Comparison of ENCODE assay signal across 19 mouse cellular contexts in the genomic region with DNA sequence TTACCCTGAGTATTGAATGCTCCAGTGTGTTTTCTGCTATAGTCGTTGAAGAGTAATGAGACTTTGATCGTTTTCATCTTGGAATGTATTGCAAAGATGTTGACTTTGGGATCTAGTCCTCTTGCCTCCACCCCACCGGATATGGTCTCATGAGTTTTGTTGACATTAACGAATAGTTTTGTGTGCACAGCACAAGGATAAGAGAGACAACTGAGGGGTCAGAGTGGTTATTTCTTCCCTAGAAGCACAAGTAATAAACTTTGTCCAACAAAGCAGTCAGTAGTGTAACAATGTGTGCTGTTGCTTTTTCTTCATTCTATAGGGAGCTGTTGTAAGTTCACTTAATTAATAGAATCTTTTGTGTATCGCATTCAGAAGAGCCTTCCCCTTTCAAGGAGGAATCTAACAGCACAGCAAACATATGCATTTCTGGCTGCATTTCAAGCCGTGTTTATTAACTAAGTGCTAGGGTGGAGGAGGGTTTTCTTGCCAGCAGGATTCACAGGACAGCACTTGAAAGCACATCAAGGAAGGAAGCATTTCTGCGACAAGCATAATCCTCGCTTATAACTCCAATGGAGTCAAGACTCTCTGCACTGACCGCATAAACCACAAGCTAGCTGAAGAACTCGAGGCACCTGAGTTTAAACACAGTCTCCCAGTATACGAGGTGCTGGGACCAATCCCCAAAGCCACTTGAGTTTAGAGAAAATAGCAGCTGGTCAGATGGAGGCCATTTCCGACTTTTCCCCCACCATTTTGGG. TPM values are rescaled to one million over a fixed set of nuclear protein-coding genes. Genes with fewer than 3 reads are reported as not detected.
A peak's percentile ranks its signal among the peaks of the same experiment; 100 is the strongest.
DNase-seq lines count a peak whose midpoint lies in the region; ATAC-seq lines count a peak whose summit lies in the region.
"Had no signal": no experiment of that assay in that cellular context is flagged by ENCODE, and none has a peak within 500 bp of the region (broad histone marks: within the 10 kb centered on the region; RNA-seq: fewer than 3 reads in every experiment).

No protein-coding gene starts in this region.

- H3K9ac ChIP-seq in forebrain, embryonic 15.5 days (replicated peaks), result no peak overlapping the region
- no peak overlapping the region for H3K9ac ChIP-seq in limb, embryonic 15.5 days
- H3K9ac ChIP-seq: heart, embryonic 15.5 days; liver, embryonic 15.5 days had no signal

- no peak overlapping the region for H3K4me3 ChIP-seq in forebrain, embryonic 15.5 days
- no peak overlapping the region for H3K4me3 ChIP-seq in forebrain, embryonic 10.5 days
- H3K4me3 ChIP-seq in limb, embryonic 15.5 days, result no peak overlapping the region
- H3K4me3 ChIP-seq: erythroblast, embryonic 14.5 days; heart, embryonic 15.5 days; hindbrain, embryonic 10.5 days; liver, embryonic 15.5 days; myocyte had no signal

- no peak for DNase-seq in forebrain, embryonic 10.5 days (ENCODE audit: extremely low spot score, low spot score)
- peak; percentile 24 for DNase-seq in kidney, postnatal 14 days
- DNase-seq in kidney, adult 18-20 months, result no peak
- peak; percentile 32 for DNase-seq in MN1 (ENCODE audit: low spot score)
- DNase-seq in adrenal gland, adult 18-20 months (ENCODE audit: low spot score in 2 of 2), result no peak
- DNase-seq in left cerebral cortex, postnatal 14 days (ENCODE audit: low spot score in 2 of 2), result no peak
- DNase-seq: adrenal gland, postnatal 36 days; cerebellum, postnatal 10 days; kidney, adult 9 months; retina, postnatal 1 day; thymus, postnatal 25 days had no signal

- no peaks in the 10 kb centered on the region for H3K9me3 ChIP-seq in forebrain, embryonic 15.5 days
- H3K9me3 ChIP-seq in forebrain, embryonic 10.5 days, result no peaks in the 10 kb centered on the region
- no peaks in the 10 kb centered on the region for H3K9me3 ChIP-seq in limb, embryonic 15.5 days
- H3K9me3 ChIP-seq: heart, embryonic 15.5 days; hindbrain, embryonic 10.5 days; liver, embryonic 15.5 days had no signal

- no peaks in the 10 kb centered on the region for H3K27me3 ChIP-seq in forebrain, embryonic 15.5 days
- 0 out of 2 replicates have a peak, but pooled peaks cover 3% of the 10 kb centered on the region for H3K27me3 ChIP-seq in forebrain, embryonic 10.5 days (ENCODE audit: poor library complexity, severe bottlenecking)
- no peaks in the 10 kb centered on the region for H3K27me3 ChIP-seq in limb, embryonic 15.5 days
- H3K27me3 ChIP-seq: heart, embryonic 15.5 days; liver, embryonic 15.5 days had no signal

- peaks cover 16% of the 10 kb centered on the region for H3K4me1 ChIP-seq in forebrain, embryonic 15.5 days
- H3K4me1 ChIP-seq in forebrain, embryonic 10.5 days, result peaks cover 22% of the 10 kb centered on the region
- peaks cover 15% of the 10 kb centered on the region for H3K4me1 ChIP-seq in limb, embryonic 15.5 days
- H3K4me1 ChIP-seq: hindbrain, embryonic 10.5 days; liver, embryonic 15.5 days had no signal

- H3K36me3 ChIP-seq in forebrain, embryonic 15.5 days, result no peaks in the 10 kb centered on the region
- no peaks in the 10 kb centered on the region for H3K36me3 ChIP-seq in forebrain, embryonic 10.5 days (replicated peaks)
- H3K36me3 ChIP-seq in limb, embryonic 15.5 days, result no peaks in the 10 kb centered on the region
- H3K36me3 ChIP-seq: heart, embryonic 15.5 days; hindbrain, embryonic 10.5 days; liver, embryonic 15.5 days had no signal

- no peak for ATAC-seq in forebrain, embryonic 15.5 days (replicated peaks)
- peak; percentile 38; the same call in 1 of the 2 replicates for ATAC-seq in limb, embryonic 15.5 days (ENCODE audit: insufficient number of reproducible peaks, low FRiP score, low TSS enrichment, low read depth)
- ATAC-seq: activated CD4-positive, CD25-positive, alpha-beta regulatory T cell, adult 4 months had no signal

- H3K27ac ChIP-seq in forebrain, embryonic 15.5 days (replicated peaks), result 0 out of 2 replicates have a peak overlapping the region, but pooled peaks have one; percentile 34
- no peak overlapping the region for H3K27ac ChIP-seq in forebrain, embryonic 10.5 days
- H3K27ac ChIP-seq in limb, embryonic 15.5 days, result peak overlapping the region; percentile 47; the same call in 1 of the 2 replicates
- H3K27ac ChIP-seq: heart, embryonic 15.5 days; hindbrain, embryonic 10.5 days; liver, embryonic 15.5 days had no signal

- WGBS in forebrain, embryonic 15.5 days, result 39% methylated on average over 12 of the region's 12 CpGs
- 89% methylated on average over 12 of the region's 12 CpGs for WGBS in forebrain, embryonic 10.5 days
- WGBS in limb, embryonic 15.5 days, result 54% methylated on average over 12 of the region's 12 CpGs

- intact Hi-C loops in left cerebral cortex, postnatal 14 days (cut with DNase I), result no loop called here

- no peak overlapping the region for H3K4me2 ChIP-seq in forebrain, embryonic 15.5 days (replicated peaks)
- no peak overlapping the region for H3K4me2 ChIP-seq in limb, embryonic 15.5 days
- H3K4me2 ChIP-seq: heart, embryonic 15.5 days; liver, embryonic 15.5 days had no signal

RNA-seq across cellular contexts. Expression of gene Spred1, which starts 35.0 kb away (rescaled TPM):
- polyA plus RNA-seq in forebrain, embryonic 15.5 days (2015; fragmentation: Nextera tagmentation; extraction: Ambion mirVana), result 11.6 and 13.1 TPM in 2 replicates
- 7.2 and 7.4 TPM in 2 replicates for polyA plus RNA-seq in forebrain, embryonic 10.5 days (2016; fragmentation: Nextera tagmentation; extraction: Ambion mirVana)
- 12.4 and 16.5 TPM in 2 replicates for polyA plus RNA-seq in limb, embryonic 15.5 days (2015; fragmentation: Nextera tagmentation; extraction: Ambion mirVana)
- total RNA-seq in adrenal gland, adult 18-20 months (2021), result 10 to 100 TPM; 51.6 to 78.9 TPM
- 100 to 1,000 TPM in 1 of 2 experiments, 10 to 100 TPM in 1; 99.6 to 113 TPM for total RNA-seq in left cerebral cortex, postnatal 14 days (2021)

Comparison
In these comparisons a context has a peak if more than half of its experiments do, and no peak if none do; other contexts are left out.
1. DNase-seq: peak in kidney, postnatal 14 days (single experiment) and MN1 (single experiment); none in forebrain, embryonic 10.5 days (single experiment), kidney, adult 18-20 months (single experiment), adrenal gland, adult 18-20 months (0 of 2) and left cerebral cortex, postnatal 14 days (0 of 2).